Mouse (Mus musculus) frontal cortex, postnatal 10 days (tissue): ENCODE data around the gene 2310061I04Rik.

Source experiments
- DNase-seq, 2 experiments: peaks; one replicate each; pipeline ENCODE4 v3.0.0; 2022; ENCODE audit warnings: low spot score in 2 of 2, mixed read lengths in 1 of 2

2310061I04Rik gene

GRCm38 (mm10) chr17:35916297-35917142 lies 19.3 kb upstream of the 2310061I04Rik start, which contains the start of the genes Mrps18b and Ppp1r10:
Gene Mrps18b (minus strand): TSS chr17:35916389.
Gene Ppp1r10 (plus strand): TSS chr17:35916434.
- DNase-seq = peak; percentile 99

DNA sequence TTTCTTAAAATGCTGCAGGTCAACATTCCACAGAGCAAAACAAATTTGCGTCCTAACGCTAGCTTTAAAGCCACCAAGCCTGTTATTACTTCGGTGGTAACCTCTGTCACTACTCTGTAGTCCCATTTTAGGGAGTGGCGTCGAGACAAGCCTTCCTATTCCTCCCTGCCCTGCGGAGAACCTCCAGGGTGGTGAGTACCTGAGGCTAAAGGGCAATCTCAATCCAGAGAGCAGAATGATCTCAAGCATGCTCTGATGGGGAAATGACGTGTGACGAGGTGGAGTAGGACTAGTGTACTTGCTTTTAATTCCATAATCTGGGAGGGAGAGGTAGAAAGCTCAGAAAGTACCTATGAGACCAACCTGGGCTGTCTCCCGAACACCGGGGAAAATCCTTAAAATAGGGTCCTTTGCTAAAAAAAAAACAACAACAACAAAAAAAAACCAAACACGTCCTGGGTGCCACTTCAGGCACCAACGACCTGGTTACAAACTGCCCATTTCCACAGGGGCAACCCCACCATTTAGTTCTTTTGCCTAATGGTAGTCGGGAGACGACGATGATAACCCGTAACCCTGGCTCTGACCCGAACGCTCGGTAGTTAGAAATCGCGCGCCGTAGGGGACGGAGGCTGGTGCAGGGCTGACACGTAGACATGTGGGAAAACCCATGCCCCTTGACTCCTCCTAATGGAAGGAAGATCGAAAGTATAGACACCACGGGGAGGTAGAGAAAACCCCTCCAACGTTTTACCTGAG lies 18.5 kb upstream of the 2310061I04Rik start:
- no peak for DNase-seq

DNA sequence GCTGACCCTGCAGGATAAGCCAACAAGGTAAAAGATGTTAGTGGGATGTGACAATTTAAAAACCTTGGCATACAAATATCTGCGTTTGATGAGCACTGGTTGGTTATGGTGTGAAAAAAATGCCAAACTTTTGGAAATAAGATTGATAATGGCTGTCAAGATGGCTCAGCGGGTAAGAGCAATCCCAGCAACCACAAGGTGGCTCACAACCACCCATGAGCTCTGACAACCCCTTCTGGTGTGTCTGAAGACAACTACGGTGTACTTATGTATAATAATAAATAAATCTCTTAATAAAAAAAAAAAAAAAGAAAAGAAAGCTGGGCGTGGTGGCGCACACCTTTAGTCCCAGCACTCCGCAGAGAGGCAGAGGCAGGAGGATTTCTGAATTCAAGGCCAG lies 17.7 kb upstream of the 2310061I04Rik start:
- DNase-seq = no peak

GRCm38 (mm10) chr17:35909919-35910369 lies 12.7 kb upstream of the 2310061I04Rik start, which contains the start of gene Atat1:
Gene Atat1 (minus strand): TSS chr17:35910075.
- peak; percentile 93 for DNase-seq

- DNase-seq = no peak
Observed at GRCm38 (mm10) chr17:35909186-35909918, 12.1 kb upstream of the 2310061I04Rik start.

- no peak for DNase-seq
Observed at GRCm38 (mm10) chr17:35907609-35908008, 10.4 kb upstream of the 2310061I04Rik start.

- no peak for DNase-seq
Observed at GRCm38 (mm10) chr17:35905587-35905986, 8.4 kb upstream of the 2310061I04Rik start.

DNA sequence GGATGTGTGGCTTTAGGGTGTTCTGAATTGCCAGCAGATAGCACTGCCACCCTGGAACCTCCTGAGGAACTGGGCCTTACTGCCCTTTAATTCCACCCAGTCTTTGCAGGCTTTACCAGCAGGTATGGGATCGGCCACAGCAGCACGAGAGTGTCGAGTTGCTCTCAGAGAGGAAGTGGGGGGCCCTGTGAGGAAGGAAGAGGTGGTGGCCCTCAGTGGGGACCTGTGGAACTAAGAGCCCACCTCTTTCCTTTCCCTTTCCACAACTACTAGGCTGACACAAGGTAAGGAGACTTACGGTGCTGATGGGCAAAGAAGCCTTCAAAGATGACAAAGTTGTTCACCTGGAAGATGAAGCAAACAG lies 6.7 kb upstream of the 2310061I04Rik start:
- DNase-seq = no peak

GRCm38 (mm10) chr17:35903343-35903991 lies 6.2 kb upstream of the 2310061I04Rik start:
- DNase-seq = no peak

DNA sequence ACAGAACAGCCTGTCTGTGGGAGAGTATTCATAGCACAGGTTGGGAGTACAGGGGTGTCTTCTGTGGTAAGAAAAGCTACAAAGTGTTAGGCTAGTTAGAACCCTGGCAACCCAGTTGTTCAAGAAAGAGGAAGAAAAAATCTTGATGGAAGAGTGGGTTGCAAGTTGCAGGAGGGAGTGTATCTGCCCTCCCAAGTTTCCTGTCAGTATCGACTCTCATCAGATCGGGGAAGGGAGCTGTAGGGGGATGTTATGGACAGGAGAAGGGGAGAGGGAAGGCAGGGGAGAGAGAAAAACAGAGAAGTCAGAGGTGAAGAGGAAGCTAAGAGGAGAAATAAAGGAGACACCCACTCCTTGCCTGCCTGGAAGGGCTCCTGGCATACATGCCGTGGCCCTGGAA lies 3.4 kb upstream of the 2310061I04Rik start:
- no peak for DNase-seq

DNA sequence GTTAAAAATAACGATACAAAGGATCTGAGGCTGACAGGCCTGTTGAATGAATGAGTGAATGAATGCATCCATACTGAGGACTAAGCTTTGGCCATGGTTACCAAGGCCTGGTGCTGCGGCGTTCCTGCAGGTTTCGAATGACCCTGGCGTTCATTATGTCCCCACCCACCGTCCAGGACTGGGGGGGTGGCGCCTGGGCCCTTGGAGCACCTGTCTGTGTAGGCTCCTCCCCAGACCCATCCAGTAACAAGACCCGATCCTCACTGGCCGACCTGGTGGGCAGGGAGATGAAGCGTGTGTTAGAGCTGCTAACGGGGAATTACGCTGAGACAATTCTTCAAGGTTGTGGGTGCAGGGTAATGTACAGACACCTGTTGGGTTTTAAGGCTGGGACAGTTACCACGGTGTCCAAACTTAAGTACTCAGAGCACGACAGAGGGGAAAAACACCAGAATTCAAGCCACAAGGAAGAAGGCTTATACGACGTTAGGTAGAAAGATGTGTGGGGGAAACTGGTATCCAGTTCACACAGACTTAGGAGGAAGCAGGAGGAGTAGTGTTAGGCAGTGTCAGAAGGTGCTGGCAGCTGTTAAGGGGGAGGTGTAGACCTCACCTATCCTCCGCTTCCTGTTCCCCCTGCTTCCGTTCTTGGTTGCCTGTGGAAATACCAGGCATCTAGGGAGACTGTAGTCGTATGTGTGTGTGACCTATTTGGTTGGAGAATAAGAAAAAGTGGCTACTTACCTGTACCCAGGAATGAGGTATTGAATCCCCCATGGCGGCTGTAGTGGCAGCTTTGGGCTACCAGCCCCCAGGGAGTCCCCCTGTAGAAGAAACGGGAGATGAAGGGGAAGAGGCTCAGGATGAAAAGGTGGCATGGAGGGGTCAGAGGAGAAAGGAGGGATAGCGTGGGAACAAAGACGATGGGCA lies 678 bp upstream of the 2310061I04Rik start:
- DNase-seq = no peak

DNA sequence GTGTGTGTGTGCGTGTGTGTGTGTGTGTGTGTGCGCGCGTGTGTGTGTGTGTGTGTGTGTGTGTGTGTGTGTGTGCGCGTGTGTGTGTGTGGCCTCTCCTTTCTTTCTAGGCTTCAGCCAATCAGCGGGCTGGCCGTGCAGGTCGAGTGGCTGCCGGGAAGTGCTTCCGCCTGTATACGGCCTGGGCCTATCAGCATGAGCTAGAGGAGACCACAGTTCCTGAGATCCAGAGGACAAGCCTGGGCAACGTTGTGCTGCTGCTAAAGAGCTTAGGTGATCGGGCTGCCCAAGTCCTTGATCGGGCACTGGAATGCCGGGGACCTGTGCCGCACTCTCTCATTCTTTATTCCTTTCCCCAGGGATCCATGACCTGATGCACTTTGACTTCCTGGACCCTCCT lies 9.5 kb downstream of the 2310061I04Rik start:
- no peak for DNase-seq

- no peak for DNase-seq
Observed at GRCm38 (mm10) chr17:35883777-35884176, 13.5 kb downstream of the 2310061I04Rik start.

DNA sequence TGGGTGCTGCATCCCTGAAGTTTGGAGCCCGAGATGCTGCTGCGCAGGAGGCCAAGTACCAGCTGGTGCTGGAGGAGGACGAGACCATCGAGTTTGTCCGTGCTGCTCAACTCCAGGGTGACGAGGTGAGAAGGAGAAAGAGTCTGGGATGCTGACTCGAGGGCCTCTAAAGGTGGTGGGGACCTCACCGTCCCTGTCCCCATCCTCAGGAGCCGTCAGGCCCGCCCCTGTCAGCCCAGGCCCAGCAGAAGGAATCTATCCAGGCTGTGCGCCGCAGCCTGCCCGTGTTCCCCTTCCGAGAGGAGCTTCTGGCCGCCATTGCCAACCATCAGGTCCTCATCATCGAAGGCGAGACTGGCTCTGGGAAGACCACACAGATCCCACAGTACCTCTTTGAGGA lies 14.3 kb downstream of the 2310061I04Rik start:
- DNase-seq = no peak

- DNase-seq = peak; percentile 92 to 95
Observed at GRCm38 (mm10) chr17:35879245-35880057, 17.8 kb downstream of the 2310061I04Rik start, which contains the start of gene Dhx16. Gene Dhx16 (plus strand): TSS chr17:35879819.

DNA sequence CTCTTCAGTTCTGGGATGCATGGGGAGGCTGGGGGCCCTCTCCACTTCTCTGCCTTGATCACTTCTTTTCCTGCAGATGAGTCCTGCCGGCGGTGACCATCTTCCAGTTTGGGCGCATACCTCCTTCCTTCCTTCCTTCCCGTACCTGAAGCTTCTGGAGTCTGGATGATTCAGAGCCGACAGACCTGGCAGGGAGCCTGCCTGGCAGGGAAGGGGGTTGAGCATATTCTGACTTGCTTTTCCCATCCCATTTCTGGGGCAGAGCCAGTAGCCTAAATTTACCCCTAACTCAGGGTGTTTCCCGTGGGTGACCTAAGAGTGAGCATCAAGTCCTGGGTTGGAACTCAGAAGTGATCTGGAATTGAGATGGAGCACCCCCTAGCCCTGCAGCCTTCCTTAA lies 22.5 kb downstream of the 2310061I04Rik start:
- DNase-seq = no peak

DNA sequence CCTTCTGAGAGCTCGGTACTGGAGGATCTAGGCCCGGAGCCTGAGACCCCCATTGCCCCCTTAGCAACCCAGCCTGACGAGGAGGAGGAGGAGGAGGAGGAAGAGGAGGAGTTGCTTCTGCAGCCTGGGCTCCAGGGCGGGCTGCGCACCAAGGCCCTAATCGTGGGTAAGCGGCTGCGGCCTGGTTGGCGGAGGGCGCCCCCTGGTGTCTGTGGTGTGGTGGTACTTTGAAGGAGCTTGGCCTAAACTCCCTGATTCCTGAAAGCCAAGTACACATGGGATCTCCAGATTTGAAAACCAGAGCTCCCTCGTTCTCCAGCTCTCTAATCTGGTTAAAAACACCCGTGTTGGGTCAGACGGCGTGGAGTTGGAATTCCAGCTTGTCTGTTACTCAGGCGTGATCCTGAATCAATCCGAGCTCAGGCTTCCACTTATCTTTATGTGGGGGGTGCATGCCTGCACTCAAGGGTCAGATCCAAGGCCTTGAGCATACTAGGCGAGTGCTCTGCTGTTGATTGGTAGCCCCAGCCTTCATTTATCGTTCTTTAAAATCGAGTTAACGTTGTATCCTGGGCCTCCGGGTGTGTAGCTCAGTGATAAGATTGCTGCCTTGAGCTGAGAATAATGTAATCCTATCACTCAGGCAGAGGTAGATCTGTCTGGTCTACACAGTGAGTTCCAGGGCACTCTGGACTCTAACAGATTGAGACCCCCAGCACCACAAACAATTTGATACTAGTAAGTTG lies 23.3 kb downstream of the 2310061I04Rik start:
- peak; percentile 69 to 81 for DNase-seq

DNA sequence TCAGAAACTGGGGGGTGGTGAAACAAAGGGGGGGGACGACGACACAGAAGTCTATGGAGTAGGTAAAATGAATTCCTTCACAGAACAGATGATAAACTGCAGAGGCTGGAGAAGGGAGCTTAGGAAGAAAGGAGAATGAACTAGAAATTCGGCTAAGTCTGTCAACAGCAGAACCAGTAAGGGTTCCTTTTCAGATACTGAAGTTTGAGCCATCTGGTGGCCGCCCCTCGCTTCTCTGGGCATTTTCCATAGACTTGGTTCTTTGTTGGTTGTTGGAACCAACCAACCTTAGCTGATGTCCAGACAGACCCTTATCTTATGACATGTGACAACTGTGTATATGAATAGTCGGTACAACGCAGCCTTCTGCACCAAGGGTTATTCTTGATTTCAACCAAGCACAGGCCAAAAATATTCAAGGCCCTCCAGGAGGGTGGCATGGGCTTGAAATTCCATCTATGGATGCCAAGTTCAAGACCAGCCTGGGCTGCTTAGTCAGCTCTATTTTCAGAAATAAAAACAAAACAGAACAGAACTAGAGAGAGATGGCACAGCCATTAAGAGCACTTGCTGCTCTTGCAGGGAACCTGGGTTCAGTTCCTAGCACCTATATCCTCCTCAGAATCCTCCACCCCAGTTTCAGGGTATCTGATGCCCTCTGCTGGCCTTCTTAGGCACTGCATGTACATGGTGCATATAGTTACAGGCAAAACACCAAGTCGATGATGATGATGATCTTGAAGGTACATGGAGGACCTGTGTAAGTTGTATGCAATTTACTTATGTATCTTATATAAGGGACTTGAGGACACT lies 26.1 kb downstream of the 2310061I04Rik start:
- DNase-seq = no peak
